Mouse (Mus musculus): ENCODE results near the gene Tmem258. TPM values are rescaled to one million over a fixed set of nuclear protein-coding genes. Genes with fewer than 3 reads are reported as not detected.

The Tmem258 gene
- polyA plus RNA-seq, 1 experiment from 2014 or later, result 370 TPM

DNA sequence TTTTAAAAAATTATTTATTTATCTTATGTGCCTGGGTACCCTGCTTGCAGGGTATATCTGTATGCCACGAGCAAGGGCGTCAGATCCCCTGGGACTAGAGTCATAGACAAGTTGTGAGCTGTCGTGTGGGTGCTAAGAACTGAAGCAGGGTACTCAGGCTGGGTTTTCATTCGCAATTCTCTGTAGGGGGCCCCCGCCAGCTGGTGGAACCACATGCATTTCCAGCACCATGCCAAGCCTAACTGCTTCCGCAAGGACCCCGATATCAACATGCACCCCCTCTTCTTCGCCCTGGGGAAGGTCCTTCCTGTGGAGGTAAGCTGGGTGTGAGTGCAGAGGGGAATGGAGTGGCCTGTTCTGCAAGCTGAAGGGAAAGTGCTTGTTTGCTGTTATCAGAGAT, 17.2 kb upstream of the Tmem258 start:
- peaks cover 2% of the 10 kb centered on the region; the same call in 1 of the 2 replicates for H3K4me1 ChIP-seq (replicated peaks; ENCODE audit: control insufficient read depth, insufficient read depth)
- no peak overlapping the region for H3K4me3 ChIP-seq (ENCODE audit: low read depth, low read length)
- 90% methylated on average over 8 of the region's 8 CpGs for WGBS
- ATAC-seq (ENCODE audit: low FRiP score, low TSS enrichment), result no peak
- no peaks in the 10 kb centered on the region for H3K9me3 ChIP-seq (ENCODE audit: control insufficient read depth, low read length)
- no peak overlapping the region for H3K4me2 ChIP-seq (replicated peaks; ENCODE audit: low read depth)
- no peaks in the 10 kb centered on the region for H3K27me3 ChIP-seq (ENCODE audit: control insufficient read depth, insufficient read depth, low read length)
- no peak for TF ChIP-seq CTCF (IDR thresholded peaks at IDR 0.05; ENCODE audit: low read depth)
- no peak for TF ChIP-seq EP300 (optimal IDR thresholded peaks at IDR 0.05)
- peaks cover 19% of the 10 kb centered on the region; the same call in 1 of the 2 replicates for H3K36me3 ChIP-seq (ENCODE audit: control insufficient read depth, insufficient read depth, low read length)
- DNase-seq (ENCODE audit: low spot score), result no peak
- no peak overlapping the region for H3K9ac ChIP-seq (ENCODE audit: low read length)
- H3K27ac ChIP-seq (replicated peaks), result no peak overlapping the region

DNA sequence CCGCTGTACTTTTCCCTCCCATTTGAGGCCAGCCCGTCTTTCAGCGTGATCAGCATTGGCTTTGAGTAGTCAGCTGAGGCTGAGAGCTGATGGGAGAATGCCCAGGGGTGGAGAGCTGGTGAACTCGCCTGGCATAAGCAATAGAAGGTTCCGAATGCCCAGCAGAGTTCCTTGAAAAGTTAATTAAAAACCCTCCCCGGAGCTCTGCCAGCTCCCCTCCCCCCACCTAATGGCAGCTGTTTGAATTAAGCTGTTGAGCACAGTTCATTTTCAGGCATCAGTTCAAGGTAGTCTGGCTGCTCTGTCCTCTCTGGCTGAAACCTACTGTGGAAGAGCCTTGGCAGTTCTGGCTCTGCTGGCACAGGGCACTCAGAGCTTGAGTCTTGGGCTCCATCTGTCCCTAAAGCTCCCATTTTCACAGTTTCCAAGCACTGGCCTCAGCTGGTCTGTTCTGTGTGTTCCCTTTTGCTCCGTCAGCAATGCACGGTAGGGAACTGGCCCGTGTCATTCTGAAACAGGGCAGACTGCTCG, 15.5 kb upstream of the Tmem258 start:
- Histone ChIP-seq H3K4me2 (replicated peaks; ENCODE audit: low read depth) (no peak overlapping the region), H3K36me3 (ENCODE audit: control insufficient read depth, insufficient read depth, low read length) (peaks cover 24% of the 10 kb centered on the region; the same call in 1 of the 2 replicates), H3K9ac (ENCODE audit: low read length) (no peak overlapping the region), H3K27ac (replicated peaks) (no peak overlapping the region), H3K4me1 (replicated peaks; ENCODE audit: control insufficient read depth, insufficient read depth) (no peaks in the 10 kb centered on the region), H3K9me3 (ENCODE audit: control insufficient read depth, low read length) (no peaks in the 10 kb centered on the region), H3K27me3 (ENCODE audit: control insufficient read depth, insufficient read depth, low read length) (no peaks in the 10 kb centered on the region), H3K4me3 (ENCODE audit: low read depth, low read length) (no peak overlapping the region)
- WGBS, result 86% methylated on average over 10 of the region's 10 CpGs
- DNase-seq (ENCODE audit: low spot score) (no peak), ATAC-seq (ENCODE audit: low FRiP score, low TSS enrichment) (no peak)
- TF ChIP-seq CTCF (IDR thresholded peaks at IDR 0.05; ENCODE audit: low read depth) (no peak), EP300 (optimal IDR thresholded peaks at IDR 0.05) (no peak)

DNA sequence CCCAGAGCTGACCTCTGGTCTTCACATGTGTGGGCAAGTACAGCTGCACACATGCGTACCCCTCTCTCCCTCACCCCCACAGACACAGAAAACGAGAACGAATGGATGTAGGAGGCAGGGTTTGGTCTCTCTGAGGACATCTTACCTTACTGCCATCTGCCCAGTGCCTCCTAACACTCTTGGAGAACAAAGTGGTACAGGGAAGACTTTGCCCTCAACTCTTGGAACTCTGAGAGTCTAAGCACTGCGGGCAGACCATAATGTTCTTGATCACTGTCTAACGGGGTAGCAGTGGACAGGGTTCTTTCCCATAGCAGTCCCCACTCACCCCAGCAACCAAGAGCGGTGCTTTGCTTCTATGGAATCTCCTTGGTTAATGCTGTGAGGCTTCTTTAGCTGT, 14.8 kb upstream of the Tmem258 start:
- 93% methylated on average over 6 of the region's 6 CpGs for WGBS

DNA sequence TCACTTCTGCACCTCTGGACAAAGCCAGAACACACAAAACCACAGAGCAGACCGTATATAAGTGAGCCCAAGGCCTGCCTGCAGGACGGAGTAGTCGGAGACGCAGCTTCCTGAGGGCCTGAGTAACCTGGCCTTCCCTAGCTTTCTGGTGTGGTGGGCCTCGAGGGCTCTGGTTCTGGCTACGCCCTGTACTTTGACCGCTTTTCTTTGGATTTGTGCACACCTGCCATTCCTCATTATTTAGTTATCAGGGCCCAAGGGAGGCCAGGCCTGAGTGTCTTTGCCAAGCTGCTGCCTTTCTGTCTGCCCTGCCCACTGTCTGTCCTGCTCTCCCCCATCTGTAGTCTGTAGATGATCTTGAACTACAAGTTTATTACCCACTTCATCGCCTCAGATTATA, 13.9 kb upstream of the Tmem258 start:
- no peak for TF ChIP-seq EP300 (optimal IDR thresholded peaks at IDR 0.05)
- TF ChIP-seq CTCF (IDR thresholded peaks at IDR 0.05; ENCODE audit: low read depth), result no peak
- H3K27me3 ChIP-seq (ENCODE audit: control insufficient read depth, insufficient read depth, low read length), result no peaks in the 10 kb centered on the region
- no peak overlapping the region for H3K4me2 ChIP-seq (replicated peaks; ENCODE audit: low read depth)
- H3K4me3 ChIP-seq (ENCODE audit: low read depth, low read length), result no peak overlapping the region
- WGBS, result 84% methylated on average over 8 of the region's 8 CpGs
- no peak for DNase-seq (ENCODE audit: low spot score)
- H3K9me3 ChIP-seq (ENCODE audit: control insufficient read depth, low read length), result no peaks in the 10 kb centered on the region
- no peak for ATAC-seq (ENCODE audit: low FRiP score, low TSS enrichment)
- H3K9ac ChIP-seq (ENCODE audit: low read length), result no peak overlapping the region
- H3K36me3 ChIP-seq (ENCODE audit: control insufficient read depth, insufficient read depth, low read length), result peaks cover 37% of the 10 kb centered on the region
- no peaks in the 10 kb centered on the region for H3K4me1 ChIP-seq (replicated peaks; ENCODE audit: control insufficient read depth, insufficient read depth)
- H3K27ac ChIP-seq (replicated peaks), result no peak overlapping the region

More for the DNA sequence above, 14.8 kb upstream of the Tmem258 start:
- H3K9ac ChIP-seq (ENCODE audit: low read length), result no peak overlapping the region
- no peaks in the 10 kb centered on the region for H3K9me3 ChIP-seq (ENCODE audit: control insufficient read depth, low read length)
- TF ChIP-seq EP300 (optimal IDR thresholded peaks at IDR 0.05) (no peak), CTCF (IDR thresholded peaks at IDR 0.05; ENCODE audit: low read depth) (no peak)
- no peak overlapping the region for H3K4me3 ChIP-seq (ENCODE audit: low read depth, low read length)
- DNase-seq (ENCODE audit: low spot score) (no peak), ATAC-seq (ENCODE audit: low FRiP score, low TSS enrichment) (no peak)
- no peak overlapping the region for H3K4me2 ChIP-seq (replicated peaks; ENCODE audit: low read depth)
- no peaks in the 10 kb centered on the region for H3K27me3 ChIP-seq (ENCODE audit: control insufficient read depth, insufficient read depth, low read length)
- H3K36me3 ChIP-seq (ENCODE audit: control insufficient read depth, insufficient read depth, low read length), result peaks cover 28% of the 10 kb centered on the region
- no peaks in the 10 kb centered on the region for H3K4me1 ChIP-seq (replicated peaks; ENCODE audit: control insufficient read depth, insufficient read depth)
- H3K27ac ChIP-seq (replicated peaks), result no peak overlapping the region

GRCm38 (mm10) chr19:10190796-10191195, 13.0 kb upstream of the Tmem258 start:
- peak; percentile 15; the same call in 1 of the 2 replicates for ATAC-seq (ENCODE audit: low FRiP score, low TSS enrichment)
- Histone ChIP-seq H3K4me2 (replicated peaks; ENCODE audit: low read depth) (no peak overlapping the region), H3K36me3 (ENCODE audit: control insufficient read depth, insufficient read depth, low read length) (peaks cover 39% of the 10 kb centered on the region), H3K9ac (ENCODE audit: low read length) (no peak overlapping the region), H3K4me3 (ENCODE audit: low read depth, low read length) (no peak overlapping the region), H3K4me1 (replicated peaks; ENCODE audit: control insufficient read depth, insufficient read depth) (no peaks in the 10 kb centered on the region), H3K9me3 (ENCODE audit: control insufficient read depth, low read length) (no peaks in the 10 kb centered on the region), H3K27me3 (ENCODE audit: control insufficient read depth, insufficient read depth, low read length) (no peaks in the 10 kb centered on the region), H3K27ac (replicated peaks) (no peak overlapping the region)
- DNase-seq (ENCODE audit: low spot score), result peak; percentile 86
- WGBS, result 36% methylated on average over 2 of the region's 2 CpGs
- TF ChIP-seq CTCF (IDR thresholded peaks at IDR 0.05; ENCODE audit: low read depth) (peak; percentile 87), EP300 (optimal IDR thresholded peaks at IDR 0.05) (no peak)

DNA sequence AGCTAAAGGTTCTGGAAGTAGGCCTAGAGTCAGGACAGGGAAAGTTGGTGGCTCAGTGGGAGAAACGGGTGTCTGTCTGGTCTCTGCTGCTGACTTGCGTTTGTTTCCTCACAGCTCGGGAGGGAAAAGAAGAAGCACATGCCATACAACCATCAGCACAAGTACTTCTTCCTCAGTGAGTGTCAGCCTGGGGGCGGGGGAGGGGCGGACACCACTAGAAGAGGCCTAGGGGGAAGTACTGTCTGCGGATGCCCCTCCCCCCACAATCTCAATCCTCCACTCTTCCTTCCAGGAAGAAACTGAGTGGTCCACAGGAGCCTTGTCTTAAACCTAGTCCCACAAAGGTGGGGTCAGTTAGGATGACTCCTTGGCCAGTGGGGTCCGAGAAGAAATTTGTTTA, 12.5 kb upstream of the Tmem258 start:
- Histone ChIP-seq H3K4me3 (ENCODE audit: low read depth, low read length) (no peak overlapping the region), H3K4me1 (replicated peaks; ENCODE audit: control insufficient read depth, insufficient read depth) (no peaks in the 10 kb centered on the region), H3K36me3 (ENCODE audit: control insufficient read depth, insufficient read depth, low read length) (peaks cover 34% of the 10 kb centered on the region), H3K4me2 (replicated peaks; ENCODE audit: low read depth) (no peak overlapping the region), H3K9me3 (ENCODE audit: control insufficient read depth, low read length) (no peaks in the 10 kb centered on the region), H3K9ac (ENCODE audit: low read length) (no peak overlapping the region), H3K27me3 (ENCODE audit: control insufficient read depth, insufficient read depth, low read length) (no peaks in the 10 kb centered on the region), H3K27ac (replicated peaks) (no peak overlapping the region)
- no peak for DNase-seq (ENCODE audit: low spot score)
- TF ChIP-seq CTCF (IDR thresholded peaks at IDR 0.05; ENCODE audit: low read depth), result no peak
- no peak for TF ChIP-seq EP300 (optimal IDR thresholded peaks at IDR 0.05)
- WGBS, result 72% methylated on average over 7 of the region's 7 CpGs
- ATAC-seq (ENCODE audit: low FRiP score, low TSS enrichment), result no peak
